Mouse (Mus musculus) CH12.LX (cell line): Measurements from ENCODE around the gene Atp2a3. TPM values are rescaled to one million over a fixed set of nuclear protein-coding genes. Genes with fewer than 3 reads are reported as not detected.

ENCODE experiments used
- DNase-seq: peaks from one replicate; pipeline ENCODE4 v3.0.0-alpha.2; 2013; ENCODE audit errors: extremely low read depth
- H3K27ac ChIP-seq: 2 replicates; pipeline ENCODE4 v1.5.1; 2012; ENCODE audit warnings: low read depth, mild to moderate bottlenecking, control low read depth, moderate library complexity; ENCODE audit not compliant: insufficient read depth
- H3K27me3 ChIP-seq: replicated peaks from 2 replicates; pipeline ENCODE3; 2012; ENCODE audit warnings: inconsistent platforms
- H3K36me3 ChIP-seq, 2 experiments: replicated peaks in 1 of 2; 2 replicates each; pipeline versions ENCODE3 to v1.6.1; 2012; ENCODE audit warnings: inconsistent platforms in 1 of 2, low read length in 1 of 2, mild to moderate bottlenecking in 1 of 2, mixed read lengths in 1 of 2, moderate library complexity in 1 of 2; ENCODE audit not compliant: control insufficient read depth in 1 of 2, insufficient read depth in 1 of 2
- H3K4me1 ChIP-seq, 2 experiments: 2 replicates each; pipeline ENCODE4 v1.6.1; 2012; ENCODE audit warnings: inconsistent platforms in 1 of 2, moderate library complexity in 1 of 2; ENCODE audit not compliant: insufficient read depth in 2 of 2, control insufficient read depth in 1 of 2
- H3K4me2 ChIP-seq: 2 replicates; pipeline ENCODE4 v1.6.1; 2012; ENCODE audit warnings: low read depth, mild to moderate bottlenecking, control low read depth; ENCODE audit not compliant: poor library complexity, insufficient read depth, severe bottlenecking
- H3K4me3 ChIP-seq, 3 experiments: fragments of 150-350 bp in 1 of 3; sonication (generic) in 1 of 3; replicated peaks in 1 of 3; 2 replicates each; pipeline versions ENCODE3 to v1.5.1; 2011 to 2012; ENCODE audit warnings: low read depth in 2 of 3, low read length in 2 of 3, mild to moderate bottlenecking in 2 of 3, moderate library complexity in 2 of 3, control low read depth in 1 of 3, improper control_type of control experiment in 1 of 3, inconsistent platforms in 1 of 3, mixed read lengths in 1 of 3; ENCODE audit not compliant: poor library complexity in 1 of 3
- H3K79me2 ChIP-seq: replicated peaks from 2 replicates; pipeline ENCODE4 v1.6.1; 2012; ENCODE audit warnings: mild to moderate bottlenecking, moderate library complexity; ENCODE audit not compliant: control insufficient read depth, poor library complexity, insufficient read depth, severe bottlenecking; ENCODE audit errors: extremely low read depth
- H3K9ac ChIP-seq: 2 replicates; pipeline ENCODE4 v1.6.1; 2012; ENCODE audit warnings: low read depth, mild to moderate bottlenecking, control low read depth, moderate library complexity; ENCODE audit not compliant: insufficient read depth
- H3K9me3 ChIP-seq: replicated peaks from 2 replicates; pipeline ENCODE3; 2012; ENCODE audit warnings: low read length, inconsistent platforms, mixed read lengths
- CTCF ChIP-seq, 2 experiments: IDR thresholded peaks in 1 of 2; conservative IDR thresholded peaks in 1 of 2; 2 replicates each; pipeline ENCODE4 v1.5.1; 2011 to 2012; ENCODE audit warnings: low read depth in 2 of 2, low read length in 2 of 2, improper control_type of control experiment in 1 of 2, inconsistent platforms in 1 of 2, mild to moderate bottlenecking in 1 of 2, moderate library complexity in 1 of 2
- E2F4 ChIP-seq: IDR thresholded peaks from 2 replicates; pipeline ENCODE4 v1.6.1; 2011; ENCODE audit warnings: low read depth, low read length, improper control_type of control experiment; ENCODE audit not compliant: insufficient replicate concordance
- HCFC1 ChIP-seq: IDR thresholded peaks from 2 replicates; pipeline ENCODE4 v1.6.1; 2012; ENCODE audit warnings: low read depth, mild to moderate bottlenecking, inconsistent platforms, low read length, improper control_type of control experiment
- MAX ChIP-seq: IDR thresholded peaks from 2 replicates; pipeline ENCODE4 v1.6.1; 2011; ENCODE audit warnings: low read length, improper control_type of control experiment
- MEF2A ChIP-seq: IDR thresholded peaks from 2 replicates; pipeline ENCODE4 v1.6.1; 2014; ENCODE audit warnings: low read depth, mild to moderate bottlenecking, inconsistent platforms, low read length, improper control_type of control experiment, borderline replicate concordance
- NELFE ChIP-seq: IDR thresholded peaks from 2 replicates; pipeline ENCODE4 v1.6.1; 2011; ENCODE audit warnings: low read depth, low read length, improper control_type of control experiment
- POLR2AphosphoS2 ChIP-seq: IDR thresholded peaks from 2 replicates; pipeline ENCODE4 v1.6.1; 2011; ENCODE audit warnings: low read depth, low read length, improper control_type of control experiment
- RAD21 ChIP-seq: IDR thresholded peaks from 2 replicates; pipeline ENCODE4 v1.6.1; 2011; ENCODE audit warnings: low read depth, mild to moderate bottlenecking, low read length, improper control_type of control experiment, moderate library complexity
- RCOR1 ChIP-seq: conservative IDR thresholded peaks from 2 replicates; pipeline ENCODE4 v1.6.1; 2012; ENCODE audit warnings: low read depth, mild to moderate bottlenecking, inconsistent platforms, low read length, improper control_type of control experiment
- SIN3A ChIP-seq: IDR thresholded peaks from 2 replicates; pipeline ENCODE4 v1.6.1; 2012; ENCODE audit warnings: low read length, improper control_type of control experiment, inconsistent platforms
- SMC3 ChIP-seq: IDR thresholded peaks from 2 replicates; pipeline ENCODE4 v1.6.1; 2011; ENCODE audit warnings: low read depth, low read length, improper control_type of control experiment
- TBP ChIP-seq: conservative IDR thresholded peaks from 2 replicates; pipeline ENCODE4 v1.6.1; 2011; ENCODE audit warnings: low read depth, low read length, improper control_type of control experiment
- TCF12 ChIP-seq: IDR thresholded peaks from 2 replicates; pipeline ENCODE4 v1.6.1; 2014; ENCODE audit warnings: low read depth, mild to moderate bottlenecking, inconsistent platforms, low read length, improper control_type of control experiment
- UBTF ChIP-seq: IDR thresholded peaks from 2 replicates; pipeline ENCODE4 v1.6.1; 2012; ENCODE audit warnings: low read depth, mild to moderate bottlenecking, inconsistent platforms, low read length, improper control_type of control experiment, moderate library complexity
- USF1 ChIP-seq: IDR thresholded peaks from 2 replicates; pipeline ENCODE4 v1.6.1; 2014; ENCODE audit warnings: low read depth, mild to moderate bottlenecking, inconsistent platforms, low read length, improper control_type of control experiment
- USF2 ChIP-seq: conservative IDR thresholded peaks from 2 replicates; pipeline ENCODE4 v1.6.1; 2011; ENCODE audit warnings: low read depth, low read length, improper control_type of control experiment
- ZC3H11A ChIP-seq: IDR thresholded peaks from 2 replicates; pipeline ENCODE4 v1.6.1; 2012; ENCODE audit warnings: low read depth, mild to moderate bottlenecking, inconsistent platforms, low read length, improper control_type of control experiment
- ZKSCAN1 ChIP-seq: IDR thresholded peaks from 2 replicates; pipeline ENCODE4 v1.6.1; 2012; ENCODE audit warnings: low read depth, inconsistent platforms, low read length, improper control_type of control experiment, borderline replicate concordance
- ZNF384 ChIP-seq: IDR thresholded peaks from 2 replicates; pipeline ENCODE4 v1.6.1; 2012; ENCODE audit warnings: low read depth, low read length, improper control_type of control experiment, inconsistent platforms
- dilution Hi-C: fragments of 300-500 bp; cut with MboI; formaldehyde crosslinking; loops from 2 replicates; pipeline ENCODE4 v1.14.3; 2020; ENCODE audit warnings: low sequenced_read_pairs; ENCODE audit not compliant: extremely low pct_unique_long_range_greater_than_20kb, extremely low pct_ligation_motif_present
- in situ Hi-C: fragments of 300-500 bp; cut with MboI; formaldehyde crosslinking; loops from 3 replicates; pipeline ENCODE4 v1.14.3; 2019; ENCODE audit warnings: low sequenced_read_pairs, low pct_ligation_motif_present, low pct_unique_long_range_greater_than_20kb, mixed read lengths
- polyA plus RNA-seq: library from polyadenylated mRNA; unstranded; fragments of >175 nt; gene quantifications from 2 replicates; pipeline ENCODE4 v1.2.1, GENCODE M21; 2012; ENCODE audit warnings: low read depth; ENCODE audit not compliant: insufficient read length
- total RNA-seq, 2 experiments: library from RNA; depleted of rRNA; stranded (reverse); fragments of 300-350 nt in 1 of 2; fragments of >200 nt in 1 of 2; gene quantifications; 2 replicates each; pipeline ENCODE4 v1.2.3; 2012 to 2014

Atp2a3 gene
- total and polyA plus RNA-seq, 3 experiments, result 61.4 to 279 (median 218) TPM

- DNase-seq, result no peak
- no peak overlapping the region for H3K4me2 ChIP-seq
- no peak overlapping the region for H3K27ac ChIP-seq
- in situ Hi-C loops, result no loop called here
- no peak overlapping the region for H3K9ac ChIP-seq
- no peaks in the 10 kb centered on the region for H3K27me3 ChIP-seq
- no peak for TF ChIP-seq HCFC1
- TF ChIP-seq E2F4, result no peak
- no peak for TF ChIP-seq MAX
- no peak for TF ChIP-seq TBP
- no peak for TF ChIP-seq UBTF
- TF ChIP-seq ZC3H11A, result no peak
- TF ChIP-seq POLR2AphosphoS2, result no peak
- no peak for TF ChIP-seq USF2
- no peak for TF ChIP-seq CTCF (conservative IDR thresholded peaks at IDR 0.05 in 1 of 2, IDR thresholded peaks at IDR 0.05 in 1 of 2; ENCODE audit: low read depth in 2 of 2, low read length in 2 of 2)
- TF ChIP-seq ZKSCAN1, result no peak
- TF ChIP-seq SMC3, result no peak
- no peak for TF ChIP-seq USF1
- no peak for TF ChIP-seq RAD21
- peaks cover 64 to 92% of the 10 kb centered on the region in 2 experiments for H3K36me3 ChIP-seq
- peaks cover 3 to 21% of the 10 kb centered on the region in 2 experiments; a peak in 3 of 4 replicates for H3K4me1 ChIP-seq
- no peak overlapping the region for H3K4me3 ChIP-seq
- H3K9me3 ChIP-seq, result no peaks in the 10 kb centered on the region
- no peaks in the 10 kb centered on the region for H3K79me2 ChIP-seq
- dilution Hi-C loops, result no loop called here
Measured at GRCm38 (mm10) chr11:72991961-72992360, 31.0 kb downstream of the Atp2a3 start.

GRCm38 (mm10) chr11:72996346-72996745 is 35.4 kb downstream of the Atp2a3 start:
- Histone ChIP-seq H3K27me3 (no peaks in the 10 kb centered on the region), H3K4me1 (peaks cover 27 to 44% of the 10 kb centered on the region in 2 experiments), H3K36me3 (peaks cover 28 to 48% of the 10 kb centered on the region in 2 experiments), H3K79me2 (no peaks in the 10 kb centered on the region), H3K9me3 (no peaks in the 10 kb centered on the region), H3K4me3 (no peak overlapping the region), H3K4me2 (no peak overlapping the region), H3K27ac (no peak overlapping the region), H3K9ac (no peak overlapping the region)
- in situ Hi-C loops (no loop called here), dilution Hi-C loops (no loop called here)
- TF ChIP-seq RAD21 (no peak), MEF2A (no peak), SIN3A (no peak)
- no peak for DNase-seq

GRCm38 (mm10) chr11:72996781-72997180 is 35.8 kb downstream of the Atp2a3 start:
- dilution Hi-C loops (no loop called here), in situ Hi-C loops (no loop called here)
- TF ChIP-seq RCOR1 (no peak), TCF12 (no peak), NELFE (no peak), ZNF384 (peak; percentile 68)
- no peaks in the 10 kb centered on the region for H3K79me2 ChIP-seq
- H3K9me3 ChIP-seq, result no peaks in the 10 kb centered on the region
- peaks cover 26 to 47% of the 10 kb centered on the region in 2 experiments for H3K36me3 ChIP-seq
- no peak overlapping the region for H3K9ac ChIP-seq
- H3K4me3 ChIP-seq, result no peak overlapping the region
- DNase-seq, result no peak
- H3K27me3 ChIP-seq, result no peaks in the 10 kb centered on the region
- H3K4me2 ChIP-seq, result no peak overlapping the region
- peaks cover 30 to 48% of the 10 kb centered on the region in 2 experiments for H3K4me1 ChIP-seq
- H3K27ac ChIP-seq, result no peak overlapping the region
